Mouse (Mus musculus): ENCODE measurements around the gene Gaa. TPM values are rescaled to one million over a fixed set of nuclear protein-coding genes. Genes with fewer than 3 reads are reported as not detected.

The Gaa gene
- polyA plus RNA-seq, 1 experiment from 2014 or later: 32.0 TPM

GRCm38 (mm10) chr11:119322521-119322920, 54.8 kb downstream of the Gaa start:
- WGBS: 84% methylated on average over 13 of the region's 13 CpGs
- no peak for DNase-seq (ENCODE audit: low spot score)
- peaks cover 5% of the 10 kb centered on the region for H3K27me3 ChIP-seq (ENCODE audit: low read depth, poor library complexity, severe bottlenecking)
- H3K27ac ChIP-seq (replicated peaks): no peak overlapping the region
- H3K36me3 ChIP-seq: no peaks in the 10 kb centered on the region
- peaks cover 8% of the 10 kb centered on the region; the same call in 1 of the 2 replicates for H3K9me3 ChIP-seq (replicated peaks)
- H3K4me1 ChIP-seq: no peaks in the 10 kb centered on the region
- no peak overlapping the region for H3K4me3 ChIP-seq

GRCm38 (mm10) chr11:119325068-119325467, 57.4 kb downstream of the Gaa start:
- DNase-seq (ENCODE audit: low spot score): no peak
- 81% methylated on average over 1 of the region's 1 CpGs for WGBS
- H3K4me3 ChIP-seq: no peak overlapping the region
- no peaks in the 10 kb centered on the region for H3K36me3 ChIP-seq
- peaks cover 5% of the 10 kb centered on the region for H3K27me3 ChIP-seq (ENCODE audit: low read depth, poor library complexity, severe bottlenecking)
- H3K4me1 ChIP-seq: no peaks in the 10 kb centered on the region
- no peak overlapping the region for H3K27ac ChIP-seq (replicated peaks)
- peaks cover 8% of the 10 kb centered on the region; the same call in 1 of the 2 replicates for H3K9me3 ChIP-seq (replicated peaks)

GRCm38 (mm10) chr11:119330592-119330991, 62.9 kb downstream of the Gaa start:
- Histone ChIP-seq H3K4me1 (0 out of 2 replicates have a peak, but pooled peaks cover 3% of the 10 kb centered on the region), H3K36me3 (no peaks in the 10 kb centered on the region), H3K27me3 (ENCODE audit: low read depth, poor library complexity, severe bottlenecking) (peaks cover 8% of the 10 kb centered on the region; the same call in 1 of the 2 replicates), H3K27ac (replicated peaks) (no peak overlapping the region), H3K4me3 (no peak overlapping the region), H3K9me3 (replicated peaks) (no peaks in the 10 kb centered on the region)
- no peak for DNase-seq (ENCODE audit: low spot score)
- WGBS: 72% methylated on average over 4 of the region's 4 CpGs

- H3K4me3 ChIP-seq: no peak overlapping the region
- DNase-seq (ENCODE audit: low spot score): no peak
- no peaks in the 10 kb centered on the region for H3K36me3 ChIP-seq
- no peak overlapping the region for H3K27ac ChIP-seq (replicated peaks)
- H3K27me3 ChIP-seq (ENCODE audit: low read depth, poor library complexity, severe bottlenecking): peaks cover 8% of the 10 kb centered on the region; the same call in 1 of the 2 replicates
- 0 out of 2 replicates have a peak, but pooled peaks cover 3% of the 10 kb centered on the region for H3K4me1 ChIP-seq
- WGBS: 47% methylated on average over 3 of the region's 3 CpGs
- no peaks in the 10 kb centered on the region for H3K9me3 ChIP-seq (replicated peaks)
Observed at GRCm38 (mm10) chr11:119331970-119332369, 64.3 kb downstream of the Gaa start.

Other genes starting within 250 kb of the Gaa start
- gene Cbx2, start 244.9 kb upstream of the Gaa start, polyA plus RNA-seq (2016; fragmentation: Nextera tagmentation; extraction: Ambion mirVana): 108 and 110 TPM in 2 replicates
- 13.5 and 15.0 TPM in 2 replicates for gene Cbx8, start 226.9 kb upstream of the Gaa start, polyA plus RNA-seq (2016; fragmentation: Nextera tagmentation; extraction: Ambion mirVana)
- gene Cbx4, start 181.7 kb upstream of the Gaa start, polyA plus RNA-seq (2016; fragmentation: Nextera tagmentation; extraction: Ambion mirVana): 5.1 and 7.1 TPM in 2 replicates
- gene Tbc1d16, start 39.4 kb upstream of the Gaa start, polyA plus RNA-seq (2016; fragmentation: Nextera tagmentation; extraction: Ambion mirVana): 27.0 and 29.6 TPM in 2 replicates
- gene Ccdc40, start 39.3 kb upstream of the Gaa start, polyA plus RNA-seq (2016; fragmentation: Nextera tagmentation; extraction: Ambion mirVana): 20.6 and 21.8 TPM in 2 replicates
- gene Eif4a3, start 32.2 kb downstream of the Gaa start, polyA plus RNA-seq (2016; fragmentation: Nextera tagmentation; extraction: Ambion mirVana): 465 and 494 TPM in 2 replicates
- not detected in 2 replicates for gene Card14, start 39.9 kb downstream of the Gaa start, polyA plus RNA-seq (2016; fragmentation: Nextera tagmentation; extraction: Ambion mirVana)
- 6.4 and 6.5 TPM in 2 replicates for gene Sgsh, start 87.6 kb downstream of the Gaa start, polyA plus RNA-seq (2016; fragmentation: Nextera tagmentation; extraction: Ambion mirVana)
- gene Slc26a11, start 87.7 kb downstream of the Gaa start, polyA plus RNA-seq (2016; fragmentation: Nextera tagmentation; extraction: Ambion mirVana): 7.1 and 7.4 TPM in 2 replicates
- 0.97 and 1.0 TPM in 2 replicates for gene Rnf213, start 125.2 kb downstream of the Gaa start, polyA plus RNA-seq (2016; fragmentation: Nextera tagmentation; extraction: Ambion mirVana)
- gene Endov, start 223.5 kb downstream of the Gaa start, polyA plus RNA-seq (2016; fragmentation: Nextera tagmentation; extraction: Ambion mirVana): 21.6 and 27.6 TPM in 2 replicates

Measured in midbrain, embryonic 10.5 days (tissue).